Mouse (Mus musculus) megakaryocyte, embryonic 14.5 days (primary cell): ENCODE results near the gene Afap1.

Source experiments
- FLI1 ChIP-seq: IDR thresholded peaks from 2 replicates; pipeline ENCODE4 v1.6.1; 2012; ENCODE audit warnings: low read length, inconsistent platforms, mixed read lengths
- GATA1 ChIP-seq: IDR thresholded peaks from 3 replicates; pipeline ENCODE4 v1.6.1; 2012; ENCODE audit warnings: mixed read lengths, low read length, inconsistent platforms, borderline replicate concordance

DNA sequence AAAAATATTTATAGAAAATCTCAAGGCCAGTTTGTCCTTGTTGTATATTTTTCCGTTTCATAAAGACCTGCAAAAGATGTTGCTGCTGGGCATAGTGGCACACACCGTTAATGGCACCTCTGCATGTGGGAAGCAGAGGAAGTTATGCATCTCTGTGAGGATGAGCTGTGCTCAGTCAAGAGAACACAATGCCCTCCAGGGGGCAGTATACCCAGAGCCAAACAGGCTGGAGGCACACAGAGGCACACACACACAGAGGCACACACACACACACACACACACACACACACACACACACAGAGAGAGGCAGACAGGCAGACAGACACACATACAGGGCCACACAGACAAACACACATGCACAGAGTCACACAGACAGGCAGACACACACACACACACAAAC, 65.6 kb downstream of the Afap1 start:
- TF ChIP-seq GATA1 (no peak), FLI1 (no peak)
